Mouse (Mus musculus): ENCODE measurements around the gene Sprr2j-ps. TPM values are rescaled to one million over a fixed set of nuclear protein-coding genes. Genes with fewer than 3 reads are reported as not detected.

Gene Sprr2j-ps
- polyA plus RNA-seq (2021): not detected

- no peak for ATAC-seq
- no peak for TF ChIP-seq CTCF (IDR thresholded peaks at IDR 0.05)
- in situ Hi-C loops (cut with MboI; ENCODE audit: low pct_unique_long_range_greater_than_20kb): no loop called here
- DNase-seq (ENCODE audit: low read depth, low spot score): no peak
- H3K27me3 ChIP-seq: peaks cover 5% of the 10 kb centered on the region
- CTCF ChIA-PET: no interaction called here
- POLR2A ChIA-PET: no interaction called here
Observed at GRCm38 (mm10) chr3:92417782-92418181, at the start of gene Sprr2j-ps. Sprr2j-ps (plus strand) TSS chr3:92418082.

GRCm38 (mm10) chr3:92373613-92374012 is 44.3 kb upstream of the Sprr2j-ps start:
- H3K27me3 ChIP-seq: no peaks in the 10 kb centered on the region
- ChIA-PET POLR2A (no interaction called here), CTCF (no interaction called here)
- ATAC-seq: peak; percentile 73
- DNase-seq (ENCODE audit: low read depth, low spot score): peak; percentile 20
- no peak for TF ChIP-seq CTCF (IDR thresholded peaks at IDR 0.05)
- in situ Hi-C loops (cut with MboI; ENCODE audit: low pct_unique_long_range_greater_than_20kb): no loop called here

- TF ChIP-seq CTCF (IDR thresholded peaks at IDR 0.05): no peak
- CTCF ChIA-PET: no interaction called here
- in situ Hi-C loops (cut with MboI; ENCODE audit: low pct_unique_long_range_greater_than_20kb): no loop called here
- DNase-seq (ENCODE audit: low read depth, low spot score) (no peak), ATAC-seq (no peak)
- H3K27me3 ChIP-seq: no peaks in the 10 kb centered on the region
- POLR2A ChIA-PET: no interaction called here
Observed at GRCm38 (mm10) chr3:92385385-92385784, 32.5 kb upstream of the Sprr2j-ps start, which contains the start of gene Sprr2h. Sprr2h (plus strand) TSS chr3:92385685.

- DNase-seq (ENCODE audit: low read depth, low spot score) (peak; percentile 7), ATAC-seq (peak; percentile 54)
- TF ChIP-seq CTCF (IDR thresholded peaks at IDR 0.05): peak; percentile 61
- in situ Hi-C loops (cut with MboI; ENCODE audit: low pct_unique_long_range_greater_than_20kb): no loop called here
- CTCF ChIA-PET: interaction anchor here (0.9 to 5.4 kb wide), 6 partner anchors 109 to 245 kb away, joined by 3 to 25 read pairs (median 4); no protein-coding TSS in a partner anchor
- POLR2A ChIA-PET: no interaction called here
- H3K27me3 ChIP-seq: peaks cover 5% of the 10 kb centered on the region
Observed at GRCm38 (mm10) chr3:92394301-92394700, 23.6 kb upstream of the Sprr2j-ps start.

GRCm38 (mm10) chr3:92407691-92408090 is 10.2 kb upstream of the Sprr2j-ps start, which contains the start of gene Sprr2i:
Sprr2i (plus strand) TSS chr3:92407991.
- ChIA-PET POLR2A (no interaction called here), CTCF (no interaction called here)
- DNase-seq (ENCODE audit: low read depth, low spot score) (no peak), ATAC-seq (no peak)
- in situ Hi-C loops (cut with MboI; ENCODE audit: low pct_unique_long_range_greater_than_20kb): no loop called here
- H3K27me3 ChIP-seq: peaks cover 20% of the 10 kb centered on the region
- TF ChIP-seq CTCF (IDR thresholded peaks at IDR 0.05): no peak

- DNase-seq (ENCODE audit: low read depth, low spot score) (no peak), ATAC-seq (no peak)
- in situ Hi-C loops (cut with MboI; ENCODE audit: low pct_unique_long_range_greater_than_20kb): no loop called here
- CTCF ChIA-PET: no interaction called here
- POLR2A ChIA-PET: no interaction called here
- peaks cover 4% of the 10 kb centered on the region for H3K27me3 ChIP-seq
- no peak for TF ChIP-seq CTCF (IDR thresholded peaks at IDR 0.05)
Observed at GRCm38 (mm10) chr3:92429323-92429722, 11.4 kb downstream of the Sprr2j-ps start, which contains the start of gene Gm9774. Gm9774 (minus strand) TSS chr3:92429423.

GRCm38 (mm10) chr3:92432282-92432681 is 14.4 kb downstream of the Sprr2j-ps start, which contains the start of gene Sprr2k:
Sprr2k (plus strand) TSS chr3:92432582.
- in situ Hi-C loops (cut with MboI; ENCODE audit: low pct_unique_long_range_greater_than_20kb): no loop called here
- POLR2A ChIA-PET: no interaction called here
- H3K27me3 ChIP-seq: no peaks in the 10 kb centered on the region
- CTCF ChIA-PET: interaction anchor here (1.1 kb wide), 1 partner anchor 13 kb away, joined by 3 read pairs; no protein-coding TSS in a partner anchor
- TF ChIP-seq CTCF (IDR thresholded peaks at IDR 0.05): no peak
- ATAC-seq: no peak
- no peak for DNase-seq (ENCODE audit: low read depth, low spot score)

GRCm38 (mm10) chr3:92438689-92439088 is 20.8 kb downstream of the Sprr2j-ps start, which contains the start of gene Sprr1b:
Sprr1b (minus strand) TSS chr3:92438789.
- ATAC-seq (no peak), DNase-seq (ENCODE audit: low read depth, low spot score) (no peak)
- in situ Hi-C loops (cut with MboI; ENCODE audit: low pct_unique_long_range_greater_than_20kb): no loop called here
- POLR2A ChIA-PET: no interaction called here
- CTCF ChIA-PET: no interaction called here
- TF ChIP-seq CTCF (IDR thresholded peaks at IDR 0.05): no peak
- no peaks in the 10 kb centered on the region for H3K27me3 ChIP-seq

GRCm38 (mm10) chr3:92440177-92440576 is 22.3 kb downstream of the Sprr2j-ps start:
- DNase-seq (ENCODE audit: low read depth, low spot score) (no peak), ATAC-seq (peak; percentile 19)
- ChIA-PET POLR2A (interaction anchor here (0.6 to 0.7 kb wide), 3 partner anchors 24 to 1887 kb away, joined by 3 read pairs; no protein-coding TSS in a partner anchor), CTCF (interaction anchor here (0.8 to 1.3 kb wide), 4 partner anchors 9 to 291 kb away, joined by 3 to 5 read pairs (median 4); no protein-coding TSS in a partner anchor)
- peaks cover 3% of the 10 kb centered on the region for H3K27me3 ChIP-seq
- in situ Hi-C loops (cut with MboI; ENCODE audit: low pct_unique_long_range_greater_than_20kb): no loop called here
- TF ChIP-seq CTCF (IDR thresholded peaks at IDR 0.05): no peak

GRCm38 (mm10) chr3:92455151-92455550 is 37.3 kb downstream of the Sprr2j-ps start:
- no peaks in the 10 kb centered on the region for H3K27me3 ChIP-seq
- DNase-seq (ENCODE audit: low read depth, low spot score) (no peak), ATAC-seq (no peak)
- no peak for TF ChIP-seq CTCF (IDR thresholded peaks at IDR 0.05)
- POLR2A ChIA-PET: no interaction called here
- CTCF ChIA-PET: interaction anchor here (1.0 to 1.6 kb wide), 2 partner anchors 12 to 16 kb away, joined by 4 to 5 read pairs; no protein-coding TSS in a partner anchor
- in situ Hi-C loops (cut with MboI; ENCODE audit: low pct_unique_long_range_greater_than_20kb): no loop called here

- in situ Hi-C loops (cut with MboI; ENCODE audit: low pct_unique_long_range_greater_than_20kb): no loop called here
- POLR2A ChIA-PET: no interaction called here
- ATAC-seq (no peak), DNase-seq (ENCODE audit: low read depth, low spot score) (no peak)
- no peaks in the 10 kb centered on the region for H3K27me3 ChIP-seq
- CTCF ChIA-PET: interaction anchor here (1.5 kb wide), 1 partner anchor 8 kb away, joined by 5 read pairs; no protein-coding TSS in a partner anchor
- TF ChIP-seq CTCF (IDR thresholded peaks at IDR 0.05): no peak
Observed at GRCm38 (mm10) chr3:92458620-92459019, 40.7 kb downstream of the Sprr2j-ps start, which contains the start of gene Sprr3. Sprr3 (minus strand) TSS chr3:92458720.

Measured in Patski (cell line).